Comparison of ENCODE assay signal across 9 mouse cellular contexts in genomic region chr17:12290735-12291134, GRCm38 (mm10). TPM values are rescaled to one million over a fixed set of nuclear protein-coding genes. Genes with fewer than 3 reads are reported as not detected.
DNase-seq lines count a peak whose midpoint lies in the region; ATAC-seq and TF ChIP-seq lines count a peak whose summit lies in the region.
"Had no signal": no experiment of that assay in that cellular context is flagged by ENCODE, and none has a peak within 500 bp of the region (broad histone marks: within the 10 kb centered on the region; RNA-seq: fewer than 3 reads in every experiment).

No protein-coding gene starts in this region.

- TF ChIP-seq CTCF in midbrain, postnatal 0 days (IDR thresholded peaks at IDR 0.05), result no peak

- H3K9ac ChIP-seq in embryonic facial prominence, embryonic 12.5 days, result no peak overlapping the region
- no peak overlapping the region for H3K9ac ChIP-seq in hindbrain, embryonic 14.5 days
- no peak overlapping the region for H3K9ac ChIP-seq in midbrain, postnatal 0 days (replicated peaks; ENCODE audit: low read length, poor library complexity, severe bottlenecking)

- no peak overlapping the region for H3K4me2 ChIP-seq in embryonic facial prominence, embryonic 12.5 days (replicated peaks)
- H3K4me2 ChIP-seq in hindbrain, embryonic 14.5 days (replicated peaks), result peak overlapping the region; percentile 26
- 0 out of 2 replicates have a peak overlapping the region, but pooled peaks have one; percentile 3 for H3K4me2 ChIP-seq in midbrain, postnatal 0 days (ENCODE audit: low read depth, low read length, poor library complexity, severe bottlenecking)

- peak; percentile 85 for ATAC-seq in embryonic facial prominence, embryonic 12.5 days (ENCODE audit: insufficient number of reproducible peaks, insufficient read depth, low FRiP score, low TSS enrichment)
- ATAC-seq in hindbrain, embryonic 14.5 days (ENCODE audit: low FRiP score), result peak; percentile 94
- ATAC-seq in midbrain, postnatal 0 days (ENCODE audit: low FRiP score), result peak; percentile 92

- 0 out of 2 replicates have a peak overlapping the region, but pooled peaks have one; percentile 18 for H3K27ac ChIP-seq in embryonic facial prominence, embryonic 12.5 days
- peak overlapping the region; percentile 68 for H3K27ac ChIP-seq in hindbrain, embryonic 14.5 days
- H3K27ac ChIP-seq in midbrain, postnatal 0 days (ENCODE audit: low read depth, low read length), result peak overlapping the region; percentile 55

- peak; percentile 35 to 38 for DNase-seq in cerebellum, postnatal 14 days
- DNase-seq in cerebellum, adult 9-11 months, result no peak
- DNase-seq in 3134 (ENCODE audit: extremely low read depth, insufficient read length, low spot score), result peak; percentile 56
- DNase-seq in hindbrain, embryonic 14.5 days (ENCODE audit: low spot score), result peak; percentile 76
- DNase-seq in midbrain, postnatal 0 days (ENCODE audit: low spot score), result peak; percentile 90
- no peak for DNase-seq in thymus, postnatal 14 days
- DNase-seq in cerebellum, adult 11-12 months, result no peak

- no peak overlapping the region for H3K4me3 ChIP-seq in embryonic facial prominence, embryonic 12.5 days
- H3K4me3 ChIP-seq in hindbrain, embryonic 14.5 days (replicated peaks; ENCODE audit: low read length), result no peak overlapping the region
- H3K4me3 ChIP-seq in midbrain, postnatal 0 days (ENCODE audit: low read depth, low read length), result no peak overlapping the region
- H3K4me3 ChIP-seq: megakaryocyte, embryonic 14.5 days had no signal

- H3K27me3 ChIP-seq in embryonic facial prominence, embryonic 12.5 days, result no peaks in the 10 kb centered on the region
- no peaks in the 10 kb centered on the region for H3K27me3 ChIP-seq in hindbrain, embryonic 14.5 days (ENCODE audit: control insufficient read depth, insufficient read depth, low read length)
- H3K27me3 ChIP-seq in midbrain, postnatal 0 days (ENCODE audit: insufficient read depth, low read length), result no peaks in the 10 kb centered on the region
- H3K27me3 ChIP-seq: megakaryocyte, embryonic 14.5 days had no signal

- 30% methylated on average over 10 of the region's 10 CpGs for WGBS in embryonic facial prominence, embryonic 12.5 days
- WGBS in hindbrain, embryonic 14.5 days, result 24% methylated on average over 10 of the region's 10 CpGs
- 15% methylated on average over 10 of the region's 10 CpGs for WGBS in midbrain, postnatal 0 days

- H3K4me1 ChIP-seq in embryonic facial prominence, embryonic 12.5 days, result peaks cover 27% of the 10 kb centered on the region
- H3K4me1 ChIP-seq in hindbrain, embryonic 14.5 days (replicated peaks; ENCODE audit: control insufficient read depth, insufficient read depth, low read length), result peaks cover 33% of the 10 kb centered on the region
- H3K4me1 ChIP-seq in midbrain, postnatal 0 days (ENCODE audit: insufficient read depth, low read length), result peaks cover 9% of the 10 kb centered on the region; the same call in 1 of the 2 replicates

- 0 out of 2 replicates have a peak, but pooled peaks cover 3% of the 10 kb centered on the region for H3K36me3 ChIP-seq in embryonic facial prominence, embryonic 12.5 days
- no peaks in the 10 kb centered on the region for H3K36me3 ChIP-seq in hindbrain, embryonic 14.5 days (replicated peaks; ENCODE audit: control insufficient read depth, insufficient read depth)
- no peaks in the 10 kb centered on the region for H3K36me3 ChIP-seq in midbrain, postnatal 0 days (ENCODE audit: insufficient read depth, low read length)

- no peaks in the 10 kb centered on the region for H3K9me3 ChIP-seq in embryonic facial prominence, embryonic 12.5 days
- no peaks in the 10 kb centered on the region for H3K9me3 ChIP-seq in hindbrain, embryonic 14.5 days (ENCODE audit: control insufficient read depth, low read length)
- H3K9me3 ChIP-seq in midbrain, postnatal 0 days (ENCODE audit: low read length), result no peaks in the 10 kb centered on the region

RNA-seq across cellular contexts. Expression of gene Map3k4, which starts 27.9 kb away (rescaled TPM):
- 58.2 and 60.5 TPM in 2 replicates for polyA plus RNA-seq in embryonic facial prominence, embryonic 12.5 days (2016; fragmentation: Nextera tagmentation; extraction: Ambion mirVana)
- 35.9 and 43.6 TPM in 2 replicates for polyA plus RNA-seq in hindbrain, embryonic 14.5 days (2014; fragmentation: Nextera tagmentation; extraction: Ambion mirVana)
- total RNA-seq in midbrain, postnatal 0 days (2014; rRNA removed), result 36.1 and 37.1 TPM in 2 replicates
- polyA plus RNA-seq in midbrain, postnatal 0 days (2015; fragmentation: Nextera tagmentation; extraction: Ambion mirVana), result 35.1 and 47.9 TPM in 2 replicates

Comparison
In these comparisons a context has a peak if more than half of its experiments do, and no peak if none do; other contexts are left out.
1. DNase-seq: peak in cerebellum, postnatal 14 days (2 of 2), 3134 (single experiment), hindbrain, embryonic 14.5 days (single experiment) and midbrain, postnatal 0 days (single experiment); none in cerebellum, adult 9-11 months (single experiment), thymus, postnatal 14 days (single experiment) and cerebellum, adult 11-12 months (single experiment).
2. H3K27ac ChIP-seq: peak in every context shown above with its lines; median percentile 68 in hindbrain, embryonic 14.5 days; 55 in midbrain, postnatal 0 days; 18 in embryonic facial prominence, embryonic 12.5 days.
3. Peak in every context shown above with its lines, with median percentiles within 50 percentile points of each other: ATAC-seq.